Mouse (Mus musculus) E14TG2a.4 (cell line): Measurements from ENCODE around the gene Mdm2.
"Not testable (repeated sequence)": the region's sequence is repeated elsewhere in the genome, so short reads cannot be mapped to it uniquely, and the experiment has no call there.

Experiments
- H3K27me3 ChIP-seq: 2 replicates; pipeline ENCODE4 v1.6.1; 2014; ENCODE audit warnings: low read length, control low read depth; ENCODE audit not compliant: insufficient read depth
- H3K36me3 ChIP-seq: 2 replicates; pipeline ENCODE4 v1.6.1; 2014; ENCODE audit warnings: low read length, control low read depth; ENCODE audit not compliant: insufficient read depth
- H3K4me1 ChIP-seq: replicated peaks from 2 replicates; pipeline ENCODE4 v1.6.1; 2014; ENCODE audit warnings: low read depth, low read length, control low read depth
- H3K4me3 ChIP-seq: replicated peaks from 2 replicates; pipeline ENCODE4 v1.5.1; 2014; ENCODE audit warnings: mild to moderate bottlenecking, low read length
- H3K9me3 ChIP-seq: 2 replicates; pipeline ENCODE4 v1.6.1; 2014; ENCODE audit warnings: low read length, control low read depth
- CTCF ChIP-seq: conservative IDR thresholded peaks from 2 replicates; pipeline ENCODE4 v1.5.1; 2014; ENCODE audit warnings: low read length
- NANOG ChIP-seq: IDR thresholded peaks from 2 replicates; pipeline ENCODE4 v1.6.1; 2014; ENCODE audit warnings: borderline replicate concordance, low read length, mixed read lengths
- POU5F1 ChIP-seq: IDR thresholded peaks from 2 replicates; pipeline ENCODE4 v1.6.1; 2014; ENCODE audit warnings: low read length, borderline replicate concordance

Mdm2 gene

GRCm38 (mm10) chr10:117742618-117743017 lies 32.1 kb upstream of the Mdm2 start:
- Histone ChIP-seq H3K4me1 (peaks cover 47% of the 10 kb centered on the region), H3K4me3 (no peak overlapping the region), H3K36me3 (peaks cover 62% of the 10 kb centered on the region), H3K27me3 (no peaks in the 10 kb centered on the region), H3K9me3 (no peaks in the 10 kb centered on the region)
- no peak for TF ChIP-seq NANOG
- TF ChIP-seq POU5F1, result no peak
- TF ChIP-seq CTCF, result no peak

GRCm38 (mm10) chr10:117741698-117742475 lies 31.3 kb upstream of the Mdm2 start:
- H3K4me3 ChIP-seq, result 0 out of 2 replicates have a peak overlapping the region, but pooled peaks have one; percentile 17
- H3K27me3 ChIP-seq, result no peaks in the 10 kb centered on the region
- H3K36me3 ChIP-seq, result peaks cover 69% of the 10 kb centered on the region
- H3K4me1 ChIP-seq, result peaks cover 50% of the 10 kb centered on the region
- TF ChIP-seq CTCF, result no peak
- TF ChIP-seq POU5F1, result no peak
- TF ChIP-seq NANOG, result no peak
- no peaks in the 10 kb centered on the region for H3K9me3 ChIP-seq

- H3K4me3 ChIP-seq, result no peak overlapping the region
- no peak for TF ChIP-seq POU5F1
- TF ChIP-seq CTCF, result no peak
- TF ChIP-seq NANOG, result no peak
- no peaks in the 10 kb centered on the region for H3K9me3 ChIP-seq
- H3K36me3 ChIP-seq, result peaks cover 78% of the 10 kb centered on the region
- no peaks in the 10 kb centered on the region for H3K27me3 ChIP-seq
- peaks cover 50% of the 10 kb centered on the region for H3K4me1 ChIP-seq
These were observed 30.4 kb upstream of the Mdm2 start for GRCm38 (mm10) chr10:117740921-117741320.

- no peaks in the 10 kb centered on the region for H3K27me3 ChIP-seq
- no peak overlapping the region for H3K4me3 ChIP-seq
- H3K9me3 ChIP-seq, result no peaks in the 10 kb centered on the region
- peaks cover 46% of the 10 kb centered on the region for H3K4me1 ChIP-seq
- TF ChIP-seq CTCF (no peak), POU5F1 (no peak), NANOG (no peak)
- peaks cover 83% of the 10 kb centered on the region for H3K36me3 ChIP-seq
These were observed 29.6 kb upstream of the Mdm2 start for GRCm38 (mm10) chr10:117740171-117740570.

GRCm38 (mm10) chr10:117739648-117739948 lies 29.0 kb upstream of the Mdm2 start:
- Histone ChIP-seq H3K4me1 (peaks cover 41% of the 10 kb centered on the region), H3K27me3 (no peaks in the 10 kb centered on the region), H3K4me3 (no peak overlapping the region), H3K9me3 (no peaks in the 10 kb centered on the region), H3K36me3 (peaks cover 83% of the 10 kb centered on the region)
- TF ChIP-seq CTCF (no peak), NANOG (no peak), POU5F1 (no peak)

- Histone ChIP-seq H3K9me3 (no peaks in the 10 kb centered on the region), H3K4me3 (no peak overlapping the region), H3K36me3 (peaks cover 78% of the 10 kb centered on the region), H3K4me1 (peaks cover 39% of the 10 kb centered on the region), H3K27me3 (no peaks in the 10 kb centered on the region)
- TF ChIP-seq NANOG (no peak), CTCF (no peak), POU5F1 (no peak)
These were observed 28.5 kb upstream of the Mdm2 start for GRCm38 (mm10) chr10:117738928-117739647.

GRCm38 (mm10) chr10:117738140-117738921 lies 27.8 kb upstream of the Mdm2 start:
- TF ChIP-seq POU5F1 (peak; percentile 61; the same call in 1 of the 2 replicates), NANOG (no peak)
- no peak overlapping the region for H3K4me3 ChIP-seq
- H3K36me3 ChIP-seq, result peaks cover 70% of the 10 kb centered on the region
- no peaks in the 10 kb centered on the region for H3K27me3 ChIP-seq
- peaks cover 38% of the 10 kb centered on the region for H3K4me1 ChIP-seq
- no peaks in the 10 kb centered on the region for H3K9me3 ChIP-seq

GRCm38 (mm10) chr10:117737498-117737897 lies 26.9 kb upstream of the Mdm2 start:
- H3K27me3 ChIP-seq, H3K9me3 ChIP-seq, H3K4me3 ChIP-seq: not testable (repeated sequence)
- H3K36me3 ChIP-seq, result peaks cover 62% of the 10 kb centered on the region
- H3K4me1 ChIP-seq, result peaks cover 46% of the 10 kb centered on the region
